Mouse (Mus musculus): ENCODE results near the gene 1700010B08Rik.

- TF ChIP-seq CTCF (conservative IDR thresholded peaks at IDR 0.05; ENCODE audit: low read length) (no peak), POU5F1 (IDR thresholded peaks at IDR 0.05; ENCODE audit: borderline replicate concordance, low read length) (no peak)
Measured at GRCm38 (mm10) chr2:173744070-173744815, 25.0 kb downstream of the 1700010B08Rik start.
